Mouse (Mus musculus) gastrocnemius, adult 18-20 months (tissue): ENCODE results near the gene Btbd6. TPM values are rescaled to one million over a fixed set of nuclear protein-coding genes. Genes with fewer than 3 reads are reported as not detected.
A peak's percentile ranks its signal among the peaks of the same experiment; 100 is the strongest.

Experiments
- DNase-seq: peaks from one replicate; pipeline ENCODE4 v3.0.0; 2021; ENCODE audit warnings: low spot score
- total RNA-seq, 2 experiments: library from RNA; stranded (reverse); gene quantifications; 2 replicates each; pipeline ENCODE4 v1.2.3; 2021

Btbd6 gene
- total RNA-seq, 2 experiments from 2014 or later, result 19.6 to 20.4 TPM

- DNase-seq, result no peak
These were observed 23.2 kb upstream of the Btbd6 start for GRCm38 (mm10) chr12:112952926-112953565.

- peak; percentile 79 for DNase-seq
These were observed 20.5 kb upstream of the Btbd6 start for GRCm38 (mm10) chr12:112955800-112956199.

- peak; percentile 43 for DNase-seq
These were observed 18.0 kb upstream of the Btbd6 start for GRCm38 (mm10) chr12:112958303-112958702.

- DNase-seq, result no peak
These were observed 16.9 kb upstream of the Btbd6 start for GRCm38 (mm10) chr12:112959421-112959820.

GRCm38 (mm10) chr12:112961428-112961827 is 14.9 kb upstream of the Btbd6 start:
- peak; percentile 74 for DNase-seq

GRCm38 (mm10) chr12:112961872-112962271 is 14.4 kb upstream of the Btbd6 start:
- DNase-seq, result no peak

- no peak for DNase-seq
These were observed 10.5 kb upstream of the Btbd6 start for GRCm38 (mm10) chr12:112965783-112966182.

GRCm38 (mm10) chr12:112968943-112969342 is 7.3 kb upstream of the Btbd6 start:
- DNase-seq, result no peak

GRCm38 (mm10) chr12:112969616-112970015 is 6.7 kb upstream of the Btbd6 start:
- no peak for DNase-seq

GRCm38 (mm10) chr12:112974736-112975135 is 1.5 kb upstream of the Btbd6 start:
- DNase-seq, result no peak

- no peak for DNase-seq
These were observed 874 bp downstream of the Btbd6 start for GRCm38 (mm10) chr12:112977156-112977555.

- no peak for DNase-seq
These were observed 5.7 kb downstream of the Btbd6 start for GRCm38 (mm10) chr12:112982031-112982430.

GRCm38 (mm10) chr12:112985346-112985745 is 9.1 kb downstream of the Btbd6 start:
- DNase-seq, result no peak

- peak; percentile 32 for DNase-seq
These were observed 11.6 kb downstream of the Btbd6 start for GRCm38 (mm10) chr12:112987877-112988276.

GRCm38 (mm10) chr12:112990706-112991405 is 14.6 kb downstream of the Btbd6 start:
- DNase-seq, result no peak

- DNase-seq, result no peak
These were observed 15.2 kb downstream of the Btbd6 start for GRCm38 (mm10) chr12:112991444-112991843.

GRCm38 (mm10) chr12:112994153-112994552 is 17.9 kb downstream of the Btbd6 start:
- no peak for DNase-seq

- no peak for DNase-seq
These were observed 23.4 kb downstream of the Btbd6 start for GRCm38 (mm10) chr12:112999569-113000293.

GRCm38 (mm10) chr12:113000294-113001132 is 24.2 kb downstream of the Btbd6 start, which contains the start of gene Brf1:
TSS of gene Brf1 (minus strand) at chr12:113000704.
- DNase-seq, result peak; percentile 97

GRCm38 (mm10) chr12:113001133-113001474 is 24.8 kb downstream of the Btbd6 start:
- DNase-seq, result no peak

GRCm38 (mm10) chr12:113002667-113003066 is 26.4 kb downstream of the Btbd6 start:
- no peak for DNase-seq

GRCm38 (mm10) chr12:113004011-113004410 is 27.7 kb downstream of the Btbd6 start:
- DNase-seq, result no peak
